Mouse (Mus musculus) adrenal gland, adult 10 weeks (tissue): ENCODE data around the gene Pappa. TPM values are rescaled to one million over a fixed set of nuclear protein-coding genes. Genes with fewer than 3 reads are reported as not detected.

Source experiments
- polyA plus RNA-seq: library from polyadenylated mRNA; stranded (reverse); fragments of 350-450 nt; fragmentation: Illumina TruSeq; extraction: RNeasy Lipid Tissue Mini Kit (QIAGEN cat#74804); gene quantifications from one replicate; pipeline ENCODE4 v1.2.3, GENCODE M21; 2014; ENCODE audit warnings: low read depth, low replicate concordance

The Pappa gene
- 0.70 TPM for polyA plus RNA-seq

GRCm38 (mm10) chr4:65123741-65124224 lies at the start of gene Pappa:
Pappa (plus strand) TSS chr4:65124174.

